Mouse (Mus musculus): ENCODE measurements around the gene Srp14.

GRCm38 (mm10) chr2:118522265-118522664 is 42.8 kb upstream of the Srp14 start:
- TF ChIP-seq GATA1 (IDR thresholded peaks at IDR 0.05; ENCODE audit: borderline replicate concordance, low read length) (no peak), FLI1 (IDR thresholded peaks at IDR 0.05; ENCODE audit: low read length) (no peak)
